Mouse (Mus musculus): ENCODE measurements around the gene Katnbl1.
"Not testable (repeated sequence)": the region's sequence is repeated elsewhere in the genome, so short reads cannot be mapped to it uniquely, and the experiment has no call there.

Katnbl1 gene

DNA sequence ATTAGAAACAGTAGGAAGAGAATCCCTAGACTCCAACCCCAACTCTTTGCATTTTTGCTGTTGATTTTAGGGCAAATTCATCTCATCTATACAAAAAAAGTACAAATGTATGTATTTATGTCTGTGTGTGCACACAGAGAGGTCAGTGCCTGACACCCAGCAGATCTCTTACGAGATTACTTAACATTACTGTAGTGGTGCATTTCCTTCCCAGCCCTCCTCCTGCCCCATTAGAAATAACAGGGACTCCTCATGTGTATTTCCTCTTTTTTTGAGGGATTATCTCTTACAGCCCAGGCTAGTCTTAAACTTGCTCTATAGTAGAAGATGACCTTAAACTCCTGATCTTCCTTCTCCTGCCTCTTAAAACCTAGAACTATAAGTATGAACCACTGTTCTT is 13.7 kb downstream of the Katnbl1 start:
- no peak for DNase-seq (ENCODE audit: low spot score in 2 of 2)

DNA sequence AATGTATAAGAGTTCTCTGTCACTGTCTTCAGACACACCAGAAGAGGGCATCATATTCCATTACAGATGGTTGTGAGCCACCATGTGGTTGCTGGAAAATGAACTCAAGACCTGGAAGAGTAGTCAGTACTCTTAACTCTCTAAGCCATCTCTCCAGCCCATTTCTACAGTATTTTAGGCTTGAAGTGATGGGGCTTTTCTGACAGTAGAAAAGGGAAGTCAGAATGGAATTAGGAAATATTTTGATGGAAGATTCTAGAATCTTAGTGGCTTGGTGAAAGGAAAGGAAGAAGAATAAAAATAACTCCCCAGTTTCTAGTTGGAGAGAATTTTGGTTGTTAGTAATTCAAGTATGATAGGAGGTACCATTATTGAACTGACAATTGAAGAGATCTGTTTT is 14.9 kb downstream of the Katnbl1 start:
- DNase-seq (ENCODE audit: low spot score in 2 of 2): no peak

DNA sequence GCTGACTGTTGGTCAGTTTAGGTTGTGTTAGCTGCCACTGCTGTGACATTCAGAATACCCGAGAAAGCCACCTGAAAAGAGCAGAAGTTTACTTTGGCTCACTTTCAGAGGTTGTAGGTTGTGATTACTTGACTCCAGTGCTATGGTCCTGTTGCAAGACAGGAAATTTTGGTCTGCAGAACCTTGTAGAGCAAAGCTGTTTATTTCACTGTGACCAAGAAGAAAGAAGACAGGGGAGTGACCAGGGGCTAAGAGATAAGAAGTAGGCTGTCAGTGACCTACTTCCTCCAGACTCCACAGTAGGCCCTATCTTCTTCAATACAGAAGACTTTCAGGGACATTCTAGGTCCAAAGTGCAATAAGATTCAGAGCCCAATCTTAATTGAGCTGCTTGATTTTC is 17.6 kb downstream of the Katnbl1 start:
- no peak for DNase-seq (ENCODE audit: low spot score in 2 of 2)

DNA sequence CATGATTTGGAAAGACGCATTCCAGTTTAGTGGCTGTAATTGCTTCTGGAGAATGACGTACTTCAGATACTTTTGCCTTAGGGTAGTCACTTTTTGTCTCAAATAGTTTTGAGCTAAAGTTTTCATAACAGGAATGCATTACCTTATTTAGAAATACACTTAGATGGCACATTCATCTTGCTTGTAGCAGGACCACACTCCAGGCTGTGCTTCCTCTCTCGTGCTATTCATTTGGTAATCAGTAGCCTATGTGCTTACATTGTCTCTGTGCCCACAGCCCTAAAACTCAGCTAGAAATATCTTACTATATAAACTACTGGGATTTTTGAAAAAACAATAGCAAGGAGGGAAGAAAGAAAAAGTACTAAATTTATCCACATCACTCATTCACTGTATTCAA is 28.0 kb downstream of the Katnbl1 start:
- no peak for DNase-seq (ENCODE audit: low spot score in 2 of 2)

DNA sequence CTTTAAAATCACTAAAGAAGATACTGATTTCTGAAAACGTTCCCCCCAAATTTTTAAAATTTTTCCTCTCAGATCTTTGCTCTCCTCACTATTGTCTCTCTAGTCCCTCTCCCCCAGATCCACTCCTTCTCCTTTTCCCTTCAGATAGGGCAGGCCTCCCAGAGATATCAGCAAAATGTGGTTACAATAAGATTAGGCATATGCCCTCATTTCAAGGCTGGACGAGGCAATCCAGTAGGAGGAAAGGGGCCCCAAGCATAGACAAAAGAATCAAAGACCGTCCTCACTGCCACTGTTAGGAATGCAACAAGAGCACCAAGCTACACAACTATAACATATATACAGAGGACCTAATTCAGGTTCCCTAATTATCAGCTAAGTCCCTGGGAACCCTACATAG is 46.3 kb downstream of the Katnbl1 start:
- no peak for DNase-seq (ENCODE audit: low spot score in 2 of 2)

DNA sequence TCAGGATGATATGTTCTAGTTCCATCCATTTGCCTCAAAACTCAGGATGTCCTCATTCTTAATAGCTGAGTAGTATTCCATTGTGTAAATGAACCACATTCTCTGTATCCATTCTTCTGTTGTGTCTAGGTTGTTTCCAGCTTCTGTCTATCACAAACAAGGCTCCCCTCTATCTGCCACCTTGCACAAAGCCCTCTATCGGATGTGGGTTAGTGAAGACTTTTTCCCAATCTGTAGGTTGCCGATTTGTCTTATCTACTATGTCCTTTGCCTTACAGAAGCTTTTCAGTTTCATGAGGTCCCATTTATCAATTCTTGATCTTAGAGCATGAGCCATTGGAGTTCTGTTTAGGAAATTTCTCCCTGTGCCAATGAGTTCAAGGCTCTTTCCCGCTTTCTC is 49.5 kb downstream of the Katnbl1 start:
- not testable (repeated sequence) for DNase-seq (ENCODE audit: low spot score in 2 of 2)

DNA sequence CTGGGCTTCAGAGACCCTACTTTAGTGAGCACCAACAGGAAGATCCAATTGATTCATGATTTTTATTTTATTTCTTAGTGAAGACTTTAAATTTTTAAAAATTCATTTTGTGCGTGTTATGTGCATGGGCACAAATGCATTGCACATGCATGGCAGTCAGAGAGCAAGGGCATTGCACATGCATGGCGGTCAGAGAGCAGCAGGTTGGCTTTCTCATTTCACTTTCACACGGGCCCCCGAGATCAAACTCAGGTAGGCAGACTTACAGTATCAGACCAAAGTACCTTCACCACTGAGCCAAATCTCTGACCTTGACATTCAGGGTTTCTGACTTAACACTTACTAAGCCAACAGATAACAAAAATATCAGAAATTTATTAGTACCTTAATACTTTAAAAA is 50.7 kb downstream of the Katnbl1 start:
- DNase-seq (ENCODE audit: low spot score in 2 of 2): no peak

DNA sequence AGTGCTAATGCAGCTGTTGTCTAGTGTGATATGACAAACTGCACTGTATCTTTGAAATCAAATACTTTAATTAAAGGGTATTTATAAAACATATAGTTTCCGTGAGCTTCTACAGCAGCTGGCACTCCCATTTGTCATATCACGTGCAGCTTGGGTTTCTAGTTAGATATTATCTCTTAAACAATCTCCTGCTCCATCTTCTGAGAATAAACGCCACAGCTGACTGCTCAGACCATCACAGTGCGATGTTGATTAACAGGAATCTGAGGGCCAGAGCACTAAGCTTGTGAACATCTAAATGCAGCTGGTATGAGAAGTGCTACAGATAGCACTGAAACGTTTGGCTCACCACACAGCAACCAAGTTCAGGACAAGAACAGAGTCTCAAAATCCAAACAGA is 51.4 kb downstream of the Katnbl1 start:
- DNase-seq (ENCODE audit: low spot score in 2 of 2): no peak

DNA sequence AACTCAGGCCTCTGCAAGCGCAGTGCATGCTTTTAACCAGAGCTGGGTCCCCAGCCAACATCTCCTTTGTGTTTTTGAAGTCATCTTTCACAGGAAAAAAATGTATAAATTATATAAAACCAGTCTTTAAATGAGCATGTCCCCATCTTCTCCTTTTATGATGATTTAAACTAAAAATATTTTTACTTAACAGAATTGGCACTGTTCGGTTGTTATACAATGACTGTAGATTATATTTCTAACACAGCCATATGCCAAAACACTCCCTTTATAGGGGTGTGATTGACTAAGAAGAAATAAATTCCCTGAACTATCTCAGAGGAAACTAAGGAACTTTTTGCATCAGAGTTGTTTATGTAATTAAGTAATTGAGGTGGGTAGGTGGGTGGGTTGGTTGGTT is 53.5 kb downstream of the Katnbl1 start:
- no peak for DNase-seq (ENCODE audit: low spot score in 2 of 2)

DNA sequence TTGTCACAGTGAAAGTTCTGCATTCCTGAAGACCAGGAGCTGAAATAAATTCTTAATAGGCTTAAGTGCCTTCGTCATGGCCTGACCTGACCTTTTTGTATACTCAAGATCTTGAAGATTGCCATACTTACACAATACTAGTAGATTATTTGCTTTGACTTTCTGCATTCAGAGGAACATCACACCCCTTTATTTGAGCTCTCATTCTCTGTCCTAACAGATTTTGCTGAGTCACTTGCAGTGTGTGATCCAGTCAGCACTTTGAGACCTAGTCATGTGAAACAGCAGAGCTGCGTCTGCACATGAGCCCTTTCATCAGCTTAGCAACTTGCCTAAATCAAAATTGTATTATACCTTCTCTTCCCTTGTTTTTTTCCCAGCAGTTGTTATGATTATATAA is 54.3 kb downstream of the Katnbl1 start:
- no peak for DNase-seq (ENCODE audit: low spot score in 2 of 2)

DNA sequence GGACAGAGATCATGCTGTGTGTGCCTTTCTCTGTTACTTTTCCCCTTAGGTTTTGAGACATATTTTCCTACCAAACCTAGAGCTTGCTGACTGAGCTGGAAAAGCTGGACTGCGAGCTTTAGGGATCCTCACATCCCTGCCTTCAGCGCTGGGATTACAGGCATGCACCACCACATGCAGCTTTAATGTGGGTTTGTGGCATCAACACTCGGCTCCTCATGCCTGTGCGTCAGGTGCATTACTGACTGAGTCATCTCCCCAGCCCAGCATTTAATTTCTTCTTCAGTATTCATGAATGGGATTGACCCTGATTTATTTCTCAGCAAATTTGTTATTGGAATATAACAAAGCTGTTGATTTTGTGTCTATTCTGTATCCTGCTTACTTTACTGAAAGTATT is 57.3 kb downstream of the Katnbl1 start:
- DNase-seq (ENCODE audit: low spot score in 2 of 2): no peak

DNA sequence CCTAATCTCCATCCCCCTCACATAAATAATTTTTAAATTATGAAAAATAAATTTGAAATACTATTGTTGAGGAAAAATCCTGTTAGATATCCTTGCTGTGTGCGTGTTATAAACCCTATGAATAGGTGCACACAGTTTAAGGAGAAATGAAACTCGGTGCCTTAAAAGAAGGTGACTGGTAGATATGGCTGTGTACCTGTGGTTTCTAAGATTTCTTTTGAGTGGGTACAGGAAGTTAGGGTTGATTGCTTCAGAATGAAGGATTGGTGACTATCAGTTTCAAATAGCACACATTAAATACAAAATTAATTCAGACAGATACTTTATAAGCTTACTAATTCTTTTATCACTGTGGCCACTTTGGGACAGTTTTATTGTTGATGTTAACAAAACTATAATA is 58.6 kb downstream of the Katnbl1 start:
- DNase-seq (ENCODE audit: low spot score in 2 of 2): no peak

DNA sequence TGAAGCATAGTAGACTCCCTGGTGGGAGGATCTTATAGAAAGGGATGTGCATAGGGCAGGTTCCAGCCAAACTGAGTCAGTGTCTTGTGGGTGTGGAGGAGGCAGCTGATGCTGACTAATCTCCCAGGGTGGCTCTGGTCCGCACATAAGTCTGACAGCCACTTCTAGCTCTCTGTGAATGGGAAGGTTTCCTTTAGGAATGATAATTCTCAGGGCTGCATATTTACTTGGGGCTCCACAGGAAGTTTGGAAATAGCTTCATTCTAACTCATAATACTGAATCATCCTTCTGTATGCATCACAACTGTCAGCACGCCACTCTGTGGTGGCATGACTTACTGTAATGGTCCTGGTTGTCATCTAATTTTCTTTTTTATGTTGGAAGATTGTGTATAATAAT is 64.5 kb downstream of the Katnbl1 start:
- DNase-seq (ENCODE audit: low spot score in 2 of 2): no peak

DNA sequence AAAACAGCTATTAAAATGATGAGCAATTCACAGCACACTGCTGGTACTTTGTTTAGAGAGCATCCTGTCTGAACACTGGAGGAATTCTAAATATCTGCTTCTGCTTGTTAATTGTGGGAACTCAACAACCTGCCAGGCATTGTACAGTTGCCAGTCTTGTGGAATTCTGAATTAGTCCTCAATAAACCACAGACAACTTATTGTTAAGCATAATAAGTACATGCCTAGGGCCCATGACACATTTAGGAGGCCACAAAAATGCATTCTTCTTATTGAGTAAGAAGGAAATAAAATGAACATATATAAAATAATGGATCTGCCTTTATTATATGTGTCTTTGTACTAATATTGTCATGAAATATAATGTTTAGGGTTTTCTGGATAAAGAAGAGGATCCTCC is 66.5 kb downstream of the Katnbl1 start:
- DNase-seq (ENCODE audit: low spot score in 2 of 2): no peak

DNA sequence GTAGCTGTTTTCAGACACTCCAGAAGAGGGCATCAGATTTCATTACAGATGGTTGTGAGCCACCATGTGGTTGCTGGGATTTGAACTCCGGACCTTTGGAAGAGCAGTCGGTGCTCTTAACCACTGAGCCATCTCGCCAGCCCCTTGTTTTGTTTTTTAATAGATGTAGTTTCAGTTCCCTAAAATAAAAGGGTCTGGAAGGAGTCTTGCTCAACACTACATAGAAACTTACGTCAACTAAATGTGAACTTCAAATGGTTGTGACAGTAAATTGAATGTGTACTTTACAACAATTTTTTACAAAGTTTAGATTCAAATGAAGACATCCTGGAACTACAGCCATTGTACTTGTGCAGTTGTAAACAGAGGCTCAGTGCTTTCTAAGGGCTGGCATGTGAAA is 69.0 kb downstream of the Katnbl1 start:
- peak in 1 of 2 experiments; percentile 2 for DNase-seq (ENCODE audit: low spot score in 2 of 2)

DNA sequence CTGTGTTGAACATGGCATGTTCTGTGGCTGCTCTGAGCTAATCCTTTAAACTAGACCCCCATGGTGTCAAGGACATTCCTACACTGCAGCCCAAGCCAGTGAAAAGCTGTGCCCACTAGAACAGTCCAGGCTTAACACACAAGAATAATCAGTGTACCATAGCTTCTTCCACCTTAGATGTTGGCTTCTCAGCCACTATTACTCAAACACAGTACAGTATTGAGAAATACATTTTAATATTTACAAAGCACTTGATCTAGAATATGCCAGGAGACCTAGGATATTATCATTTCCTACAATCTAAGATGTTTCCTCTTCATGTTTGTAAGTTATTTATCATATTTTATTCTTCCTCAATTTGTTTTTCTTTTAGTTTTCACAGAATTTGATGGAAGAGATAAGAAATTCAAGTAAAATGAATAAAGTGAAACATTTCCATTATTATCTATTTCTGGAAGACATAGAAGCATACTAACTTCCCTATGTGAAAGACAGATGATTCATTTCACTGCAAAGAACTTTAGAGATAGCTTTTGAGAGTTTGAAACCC is 69.6 kb downstream of the Katnbl1 start:
- no peak for DNase-seq (ENCODE audit: low spot score in 2 of 2)

DNA sequence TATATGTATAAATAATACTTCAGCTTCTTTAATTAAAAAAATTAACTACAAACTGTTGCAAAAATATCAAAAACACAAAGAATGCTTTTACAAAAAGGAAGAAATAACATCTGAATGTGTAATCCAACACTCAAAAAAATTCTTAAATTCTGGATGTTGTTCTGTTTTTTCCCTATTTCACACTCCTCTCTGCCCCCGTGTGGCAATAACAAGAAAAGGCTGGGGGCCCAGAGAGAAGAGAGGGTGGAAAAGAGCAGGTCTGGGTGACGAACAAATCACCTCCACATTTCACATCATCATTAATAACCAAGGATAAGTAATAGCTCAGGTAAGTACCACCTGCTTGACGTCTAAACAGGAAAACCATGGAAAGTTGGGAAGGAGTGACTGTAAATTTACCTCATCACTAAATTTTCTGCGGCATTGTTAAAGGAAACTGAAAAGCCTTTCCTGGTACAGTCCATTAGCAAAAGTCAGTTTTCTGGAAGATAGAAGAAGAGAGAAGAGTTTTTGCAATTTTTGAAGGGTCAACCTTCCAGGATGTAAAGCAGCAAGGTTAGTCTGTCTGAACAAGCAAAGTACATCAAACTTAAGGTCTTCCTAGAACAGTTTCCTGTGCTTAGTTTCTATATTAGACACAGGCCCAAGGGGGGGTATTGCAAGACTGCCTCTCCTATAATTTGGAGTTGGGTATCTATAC is 70.7 kb downstream of the Katnbl1 start:
- DNase-seq (ENCODE audit: low spot score in 2 of 2): peak in 1 of 2 experiments; percentile 31

DNA sequence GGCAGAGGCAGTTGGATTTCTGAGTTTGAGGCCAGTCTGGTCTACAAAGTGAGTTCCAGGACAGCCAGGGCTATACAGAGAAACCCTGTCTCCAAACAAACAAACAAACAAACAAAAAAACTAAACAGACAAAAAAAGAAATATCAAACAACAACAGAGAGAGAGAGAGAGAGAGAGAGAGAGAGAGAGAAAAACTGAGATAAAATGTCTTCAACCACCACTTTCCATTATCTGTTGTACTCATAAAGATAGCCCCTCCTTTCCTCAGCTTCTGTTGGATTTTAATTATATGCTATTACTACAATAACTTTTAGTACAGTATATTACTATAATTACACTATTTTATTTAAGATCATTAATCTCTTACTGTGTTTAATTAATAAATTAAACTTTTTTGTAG is 73.5 kb downstream of the Katnbl1 start:
- DNase-seq (ENCODE audit: low spot score in 2 of 2): not testable (repeated sequence)

DNA sequence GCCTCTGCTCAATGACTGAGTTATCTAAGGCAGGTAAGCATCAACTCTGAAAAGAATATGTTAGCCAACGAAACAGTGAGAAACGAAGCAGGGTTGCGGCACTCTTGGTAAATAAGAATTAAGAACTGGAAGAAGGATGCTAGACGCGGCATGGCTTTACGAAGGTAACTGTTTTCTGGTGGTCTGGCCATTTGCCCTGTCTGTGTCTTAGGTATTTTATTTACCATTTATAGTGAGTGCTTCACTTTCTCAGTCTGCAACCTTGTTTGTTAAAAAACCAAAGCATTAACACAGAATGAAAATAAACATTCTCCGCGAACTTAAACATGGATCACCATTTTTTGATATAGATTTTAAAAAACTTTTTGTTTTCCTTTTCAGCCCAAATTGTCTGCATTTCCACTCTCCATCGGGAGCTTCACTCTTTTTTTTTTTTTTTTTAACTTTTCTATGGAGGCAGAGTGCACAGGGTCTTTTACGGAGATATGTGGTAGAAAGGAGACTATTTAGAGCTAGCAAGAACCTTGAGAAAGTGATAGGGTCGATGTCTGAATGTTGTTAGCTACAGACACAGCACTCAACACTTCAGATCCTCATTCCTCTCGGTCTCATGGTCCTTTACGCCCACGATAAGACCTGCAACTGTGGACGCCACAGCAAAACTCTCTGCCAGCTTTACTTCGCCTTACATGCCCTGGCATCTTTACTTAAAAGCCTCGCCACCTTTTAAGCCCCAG is 75.3 kb downstream of the Katnbl1 start:
- DNase-seq (ENCODE audit: low spot score in 2 of 2): no peak

DNA sequence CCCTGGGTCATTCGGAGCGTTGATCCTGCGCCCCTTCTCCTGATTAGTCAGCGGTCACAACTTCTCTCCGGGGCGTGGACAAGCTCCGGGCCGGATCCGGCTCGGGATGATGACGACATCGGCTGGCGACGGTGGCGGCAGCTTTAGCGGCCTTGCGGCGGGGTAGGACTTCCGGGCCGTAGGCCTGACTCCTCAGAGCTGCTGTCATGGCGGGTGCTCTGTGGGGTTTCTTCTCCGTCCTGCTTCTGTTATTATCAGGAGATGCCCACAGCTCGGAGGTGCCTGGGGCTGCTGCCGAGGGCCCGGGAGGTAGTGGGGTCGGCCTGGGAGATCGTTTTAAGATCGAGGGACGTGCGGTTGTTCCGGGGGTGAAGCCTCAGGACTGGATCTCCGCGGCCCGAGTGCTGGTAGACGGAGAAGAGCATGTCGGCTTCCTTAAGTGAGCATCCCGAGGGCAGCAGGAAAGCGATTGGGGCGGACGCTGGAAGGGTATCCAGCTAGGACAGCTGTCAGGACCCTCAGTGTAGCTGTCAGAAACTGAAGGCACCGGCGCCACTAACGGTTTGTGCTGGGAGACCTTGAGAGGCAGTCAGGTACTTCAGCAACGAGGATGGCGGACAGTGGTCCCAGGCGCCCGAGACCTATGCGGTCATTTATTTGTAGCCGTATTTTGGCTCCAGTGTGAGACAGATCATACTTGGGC is 76.0 kb downstream of the Katnbl1 start, which contains the start of gene Emc7:
Gene Emc7 (plus strand): TSS at position 136 of the 703 bp plus-strand sequence.
- peak; percentile 93 to 96 for DNase-seq (ENCODE audit: low spot score in 2 of 2)

DNA sequence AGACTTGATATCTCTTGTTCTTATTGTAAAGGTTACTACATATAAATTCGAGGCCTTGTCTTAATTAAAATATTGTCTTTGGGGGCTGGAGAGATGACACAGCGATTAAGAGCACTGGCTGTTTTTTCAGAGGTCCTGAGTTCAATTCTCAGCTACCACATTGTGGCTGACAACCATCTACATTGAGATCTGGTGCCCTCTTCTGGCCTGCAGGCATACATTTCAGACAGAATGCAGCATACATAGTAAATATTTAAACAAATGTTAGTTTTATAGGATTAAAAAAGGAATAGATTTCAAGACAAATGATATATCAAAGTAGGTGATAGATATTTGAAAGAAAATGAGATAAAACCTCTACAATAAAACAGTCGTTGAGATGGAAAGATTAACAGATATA is 81.5 kb downstream of the Katnbl1 start:
- no peak for DNase-seq (ENCODE audit: low spot score in 2 of 2)
